Mouse (Mus musculus) heart, embryonic 12.5 days (tissue): ENCODE measurements around the gene Csmd2. TPM values are rescaled to one million over a fixed set of nuclear protein-coding genes. Genes with fewer than 3 reads are reported as not detected.
A peak's percentile ranks its signal among the peaks of the same experiment; 100 is the strongest.

Experiments
- ATAC-seq: fragments of 200-750 bp; cut with Nextera tagmentation; 2 replicates; pipeline ENCODE4 v1.8.0; 2017; ENCODE audit warnings: moderate TSS enrichment, moderate library complexity; ENCODE audit not compliant: insufficient number of reproducible peaks, low FRiP score
- H3K27ac ChIP-seq: fragments of 300-500 bp; sonication (generic); 2 replicates; pipeline ENCODE4 v1.5.1; 2016; ENCODE audit warnings: mild to moderate bottlenecking, moderate library complexity; ENCODE audit not compliant: poor library complexity, severe bottlenecking
- H3K27me3 ChIP-seq: fragments of 300-500 bp; sonication (generic); replicated peaks from 2 replicates; pipeline ENCODE4 v1.6.1; 2016; ENCODE audit warnings: mild to moderate bottlenecking, moderate library complexity
- H3K36me3 ChIP-seq: fragments of 300-500 bp; sonication (generic); 2 replicates; pipeline ENCODE4 v1.6.1; 2016; ENCODE audit warnings: mild to moderate bottlenecking, moderate library complexity
- H3K4me1 ChIP-seq: fragments of 300-500 bp; sonication (generic); replicated peaks from 2 replicates; pipeline ENCODE4 v1.6.1; 2016; ENCODE audit warnings: mild to moderate bottlenecking
- H3K4me2 ChIP-seq: fragments of 300-500 bp; sonication (generic); 2 replicates; pipeline ENCODE4 v1.6.1; 2016; ENCODE audit warnings: mild to moderate bottlenecking, moderate library complexity
- H3K4me3 ChIP-seq: fragments of 300-500 bp; sonication (generic); 2 replicates; pipeline ENCODE4 v1.5.1; 2016; ENCODE audit warnings: mild to moderate bottlenecking
- H3K9ac ChIP-seq: fragments of 300-500 bp; sonication (generic); 2 replicates; pipeline ENCODE4 v1.6.1; 2016; ENCODE audit warnings: mild to moderate bottlenecking, moderate library complexity
- H3K9me3 ChIP-seq: fragments of 300-500 bp; sonication (generic); replicated peaks from 2 replicates; pipeline ENCODE4 v1.6.1; 2016; ENCODE audit warnings: mild to moderate bottlenecking, moderate library complexity
- WGBS: fragments of 180-500 bp; shearing (Covaris S2); methylation state at CpG from one replicate; pipeline ENCODE4 v1.1.7; 2016; 5-methylcytosine and 5-hydroxymethylcytosine counted together
- polyA plus RNA-seq: library from polyadenylated mRNA; unstranded; fragments of >200 nt; fragmentation: Nextera tagmentation; extraction: Ambion mirVana; gene quantifications from 2 replicates; pipeline ENCODE4 v1.2.1, GENCODE M21; 2016

Gene Csmd2
- polyA plus RNA-seq, 1 experiment from 2014 or later, result 0.06 TPM

DNA sequence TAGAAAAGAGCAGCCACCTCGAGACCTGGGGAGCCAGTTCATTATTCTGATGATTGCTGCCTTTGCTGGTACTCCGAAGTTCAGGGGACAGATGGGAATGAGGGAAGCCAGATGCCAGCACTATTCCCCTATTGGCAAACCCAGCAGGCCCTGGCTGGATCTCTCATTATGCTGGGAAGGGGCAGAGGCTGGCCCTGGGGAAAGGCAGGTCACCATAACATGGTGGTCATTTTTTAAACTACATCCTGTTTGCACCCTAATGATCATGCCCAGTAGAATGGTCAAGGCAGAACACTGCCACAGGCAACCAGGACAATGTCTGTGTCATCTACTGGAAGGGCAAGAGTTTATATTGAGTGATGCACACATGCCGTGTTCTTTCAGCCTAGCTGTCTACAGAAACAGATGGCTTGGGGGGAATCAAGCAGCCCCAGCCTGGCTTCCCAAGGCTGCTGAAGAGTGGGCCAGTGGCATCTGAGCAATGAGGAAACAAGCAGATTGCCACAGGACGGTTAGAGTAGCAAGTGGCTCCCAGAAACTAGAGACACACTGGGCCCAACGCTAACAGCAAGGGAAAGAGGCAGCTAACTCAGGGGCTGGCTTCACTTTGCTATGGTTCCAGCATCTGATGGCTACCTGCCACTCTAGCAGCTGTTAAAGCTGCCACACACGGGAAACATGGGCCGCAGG, 424.4 kb downstream of the Csmd2 start:
- H3K9me3 ChIP-seq, result no peaks in the 10 kb centered on the region
- no peaks in the 10 kb centered on the region for H3K36me3 ChIP-seq
- H3K9ac ChIP-seq, result no peak overlapping the region
- H3K27ac ChIP-seq, result no peak overlapping the region
- H3K4me3 ChIP-seq, result no peak overlapping the region
- no peak for ATAC-seq
- H3K27me3 ChIP-seq, result no peaks in the 10 kb centered on the region
- no peak overlapping the region for H3K4me2 ChIP-seq
- H3K4me1 ChIP-seq, result no peaks in the 10 kb centered on the region
- 76% methylated on average over 7 of the region's 7 CpGs for WGBS

DNA sequence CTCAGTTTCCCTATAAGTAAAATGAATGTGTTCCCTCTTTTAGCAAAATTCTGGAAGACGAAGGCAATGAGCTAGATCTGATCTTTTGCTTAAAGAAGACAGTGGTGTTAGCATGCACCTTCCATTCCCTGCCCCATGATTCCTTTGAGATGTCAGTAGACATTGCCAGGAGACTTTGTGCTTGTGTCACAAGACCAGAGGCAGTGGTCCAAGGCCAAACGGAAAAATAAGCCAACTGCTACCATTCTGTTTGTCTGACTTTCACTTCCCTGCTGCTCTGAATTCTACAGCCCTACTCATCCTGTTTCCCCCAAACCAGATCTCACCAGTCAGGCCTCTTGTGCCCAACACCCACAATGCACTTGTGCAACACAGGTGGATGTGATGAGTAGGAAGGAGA, 427.1 kb downstream of the Csmd2 start:
- Histone ChIP-seq H3K4me1 (no peaks in the 10 kb centered on the region), H3K27ac (no peak overlapping the region), H3K36me3 (no peaks in the 10 kb centered on the region), H3K9ac (no peak overlapping the region), H3K4me2 (no peak overlapping the region), H3K9me3 (no peaks in the 10 kb centered on the region), H3K4me3 (no peak overlapping the region), H3K27me3 (no peaks in the 10 kb centered on the region)
- ATAC-seq, result no peak
- WGBS, result 80% methylated on average over 2 of the region's 2 CpGs

DNA sequence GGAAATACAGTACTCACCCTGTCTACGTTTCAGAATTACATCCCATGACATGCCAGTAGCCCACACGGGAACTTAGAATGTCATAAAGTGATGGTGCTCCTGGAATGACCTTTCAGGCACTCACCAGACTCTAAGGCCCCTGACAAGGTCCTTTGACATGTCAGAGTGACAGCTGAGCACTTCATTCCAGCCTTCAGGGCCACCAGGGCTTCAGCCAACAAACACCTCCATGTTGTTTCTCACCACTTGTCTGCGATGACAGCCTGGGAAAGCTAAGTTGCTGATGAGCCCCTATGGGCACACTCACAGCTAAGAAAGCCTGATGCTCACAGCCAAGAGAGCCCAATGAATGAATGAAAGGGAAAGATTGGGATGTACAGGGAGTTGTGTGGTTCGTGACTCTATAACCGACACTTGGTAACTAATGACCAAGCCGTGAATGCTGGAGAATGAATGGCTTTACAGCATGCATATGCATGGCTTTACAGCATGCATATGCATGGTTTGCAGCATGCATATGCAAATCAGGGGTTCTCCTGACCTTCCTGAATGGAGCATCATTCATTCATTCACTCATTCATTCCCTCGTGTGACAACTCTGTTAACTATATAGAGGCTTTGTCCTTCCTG, 432.4 kb downstream of the Csmd2 start:
- Histone ChIP-seq H3K4me2 (0 out of 2 replicates have a peak overlapping the region, but pooled peaks have one; percentile 9), H3K4me1 (peaks cover 11% of the 10 kb centered on the region), H3K9me3 (no peaks in the 10 kb centered on the region), H3K36me3 (no peaks in the 10 kb centered on the region), H3K27me3 (no peaks in the 10 kb centered on the region), H3K27ac (no peak overlapping the region), H3K4me3 (no peak overlapping the region), H3K9ac (no peak overlapping the region)
- no peak for ATAC-seq
- 59% methylated on average over 7 of the region's 7 CpGs for WGBS

DNA sequence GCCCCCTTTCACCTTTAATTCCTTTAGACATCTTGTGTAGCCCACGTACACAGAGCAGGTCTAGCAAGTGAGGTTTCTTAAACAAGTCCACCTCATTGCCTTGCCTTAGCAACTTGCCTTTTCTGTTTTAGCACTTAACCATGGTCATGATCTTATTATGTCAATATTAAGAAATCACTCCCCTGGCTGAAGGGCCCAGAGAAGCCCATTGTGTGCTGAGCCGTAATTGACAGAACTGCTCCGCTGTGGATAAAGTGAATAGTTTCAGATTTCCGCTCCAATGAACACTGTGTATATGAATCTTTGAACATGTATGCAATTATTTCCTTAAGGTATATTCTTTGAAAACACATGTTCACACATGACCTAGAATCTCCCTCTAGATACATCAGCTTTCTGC, 434.8 kb downstream of the Csmd2 start:
- no peak overlapping the region for H3K27ac ChIP-seq
- H3K4me2 ChIP-seq, result no peak overlapping the region
- H3K9me3 ChIP-seq, result no peaks in the 10 kb centered on the region
- no peaks in the 10 kb centered on the region for H3K27me3 ChIP-seq
- no peak overlapping the region for H3K4me3 ChIP-seq
- ATAC-seq, result no peak
- no peaks in the 10 kb centered on the region for H3K36me3 ChIP-seq
- no peak overlapping the region for H3K9ac ChIP-seq
- peaks cover 11% of the 10 kb centered on the region for H3K4me1 ChIP-seq
- WGBS, result 86% methylated on average over 4 of the region's 4 CpGs

DNA sequence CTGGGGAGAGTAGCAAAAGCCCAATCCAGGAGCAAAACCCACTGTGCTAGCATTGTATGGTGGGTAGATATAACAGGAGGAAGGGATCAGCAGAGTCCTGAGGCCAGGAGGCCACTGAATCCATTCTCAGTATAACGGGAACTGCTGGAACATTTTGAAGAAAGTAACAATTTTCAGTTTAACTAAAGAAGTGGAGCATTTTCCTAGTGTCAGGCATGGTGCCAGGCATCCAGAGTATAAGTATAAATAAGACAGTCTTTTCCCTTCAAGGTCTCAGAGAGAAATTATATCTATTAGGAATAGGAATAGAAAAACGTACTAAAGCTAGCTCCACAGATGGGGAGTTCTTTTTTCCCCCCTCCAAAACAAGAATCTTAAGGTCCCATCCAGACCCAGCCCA, 437.7 kb downstream of the Csmd2 start:
- no peaks in the 10 kb centered on the region for H3K36me3 ChIP-seq
- 72% methylated on average over 2 of the region's 2 CpGs for WGBS
- peaks cover 22% of the 10 kb centered on the region for H3K4me1 ChIP-seq
- H3K27me3 ChIP-seq, result no peaks in the 10 kb centered on the region
- no peak overlapping the region for H3K4me2 ChIP-seq
- ATAC-seq, result no peak
- H3K27ac ChIP-seq, result no peak overlapping the region
- H3K9ac ChIP-seq, result no peak overlapping the region
- no peaks in the 10 kb centered on the region for H3K9me3 ChIP-seq
- H3K4me3 ChIP-seq, result no peak overlapping the region

DNA sequence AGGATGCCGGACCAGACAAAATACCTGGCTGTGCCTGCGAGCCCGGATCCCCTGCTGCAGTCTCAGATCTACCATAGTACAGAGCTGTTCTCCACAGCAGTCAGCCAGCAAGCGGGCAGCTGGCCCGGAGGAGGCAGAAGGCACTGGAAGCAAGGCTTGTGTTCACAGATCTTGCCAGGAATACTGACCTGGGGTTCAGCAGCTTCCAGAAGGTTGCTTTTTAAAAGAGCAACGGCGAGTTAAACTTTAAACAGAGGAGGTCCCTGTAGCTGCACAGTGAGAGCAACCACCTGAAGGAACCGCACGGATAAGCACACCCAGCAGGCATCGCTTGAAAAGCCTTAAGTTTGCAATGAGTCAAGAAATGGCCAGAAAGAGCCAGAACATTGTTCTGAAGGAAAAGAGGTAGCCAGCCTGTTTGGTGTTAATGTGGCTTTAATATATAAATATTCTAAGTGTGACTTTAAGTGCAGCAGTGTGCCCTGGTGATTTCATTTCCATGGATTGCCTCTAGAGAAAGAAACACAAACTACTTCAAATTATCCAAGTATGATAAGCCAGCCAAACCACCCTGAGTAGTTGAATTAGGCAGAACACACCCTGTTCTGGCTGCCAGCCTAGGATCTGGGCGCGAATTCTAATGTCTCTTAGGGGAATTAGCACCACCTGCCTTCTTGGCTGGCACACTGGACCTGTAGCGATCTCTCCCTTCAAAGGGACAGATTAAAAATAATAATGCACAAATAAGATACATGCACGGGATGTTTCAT, 439.8 kb downstream of the Csmd2 start:
- H3K27me3 ChIP-seq, result no peaks in the 10 kb centered on the region
- ATAC-seq, result no peak
- H3K9ac ChIP-seq, result no peak overlapping the region
- peaks cover 17% of the 10 kb centered on the region for H3K4me1 ChIP-seq
- H3K36me3 ChIP-seq, result no peaks in the 10 kb centered on the region
- H3K4me2 ChIP-seq, result no peak overlapping the region
- H3K9me3 ChIP-seq, result no peaks in the 10 kb centered on the region
- H3K4me3 ChIP-seq, result no peak overlapping the region
- 85% methylated on average over 14 of the region's 14 CpGs for WGBS
- H3K27ac ChIP-seq, result no peak overlapping the region

DNA sequence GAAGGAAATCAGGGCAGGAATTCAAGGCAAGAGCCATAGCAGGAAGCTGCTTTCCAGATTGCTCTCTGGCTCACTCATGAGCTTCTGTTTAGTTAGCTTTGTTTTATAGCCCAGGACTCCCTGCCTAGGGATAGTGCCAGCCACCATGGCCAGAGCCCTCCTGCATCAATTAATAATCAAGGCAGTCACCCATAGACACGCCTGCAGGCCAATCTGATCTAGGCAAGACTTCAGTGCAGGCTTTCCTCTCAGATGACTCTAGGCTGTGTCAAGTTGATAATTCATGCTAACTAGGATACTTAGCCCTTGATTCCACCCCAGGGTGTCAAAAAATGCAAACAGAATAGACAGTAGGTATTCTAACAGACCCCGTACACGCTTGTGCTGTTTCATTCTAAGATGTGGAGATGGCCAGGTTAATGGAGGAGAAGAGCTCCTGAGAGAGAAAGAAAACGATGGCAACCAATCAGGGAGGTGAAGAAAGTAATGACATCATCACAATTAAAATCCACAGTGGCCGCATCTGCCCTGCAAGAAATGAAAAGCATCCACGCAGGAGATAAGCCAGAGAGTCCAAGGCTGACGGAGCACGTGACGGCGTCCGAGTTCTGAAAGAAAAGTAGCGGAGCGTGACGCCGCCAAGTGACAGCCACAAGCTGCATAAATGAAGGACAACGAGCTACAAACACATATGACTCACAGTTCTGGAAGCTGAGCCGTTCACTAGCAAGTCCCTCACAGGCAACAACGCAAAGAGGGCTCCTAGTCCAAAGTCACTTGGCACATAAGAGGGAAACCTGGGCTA, 440.8 kb downstream of the Csmd2 start:
- 46% methylated on average over 18 of the region's 18 CpGs for WGBS
- H3K4me2 ChIP-seq, result peak overlapping the region; percentile 41
- ATAC-seq, result no peak

DNA sequence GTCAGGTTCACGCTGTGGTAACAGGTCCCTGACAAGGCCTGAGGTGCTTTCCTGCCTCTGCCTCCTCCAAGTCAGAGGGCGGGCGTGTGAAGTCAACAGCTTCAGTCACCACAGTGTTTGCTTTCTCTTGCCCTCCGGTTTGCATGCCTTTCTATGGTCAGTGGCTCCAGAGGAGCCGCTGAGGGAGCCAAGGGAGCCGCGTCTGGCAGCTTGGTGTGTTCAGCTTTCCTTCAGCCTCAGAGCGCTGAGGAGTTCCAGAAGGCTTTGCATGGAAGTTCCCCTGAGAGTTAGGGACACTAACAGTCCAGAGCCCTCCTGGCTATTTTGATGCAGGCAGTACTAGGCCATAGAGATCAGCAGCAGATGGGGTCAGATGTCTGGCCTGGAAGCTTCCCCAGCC, 441.9 kb downstream of the Csmd2 start:
- H3K4me2 ChIP-seq, result no peak overlapping the region
- no peak overlapping the region for H3K27ac ChIP-seq
- 81% methylated on average over 8 of the region's 8 CpGs for WGBS
- no peaks in the 10 kb centered on the region for H3K27me3 ChIP-seq
- H3K4me1 ChIP-seq, result peaks cover 17% of the 10 kb centered on the region
- H3K4me3 ChIP-seq, result no peak overlapping the region
- ATAC-seq, result no peak
- no peaks in the 10 kb centered on the region for H3K36me3 ChIP-seq
- H3K9ac ChIP-seq, result no peak overlapping the region
- no peaks in the 10 kb centered on the region for H3K9me3 ChIP-seq

More for the DNA sequence above, 440.8 kb downstream of the Csmd2 start:
- no peaks in the 10 kb centered on the region for H3K9me3 ChIP-seq
- no peaks in the 10 kb centered on the region for H3K27me3 ChIP-seq
- H3K36me3 ChIP-seq, result no peaks in the 10 kb centered on the region
- H3K4me1 ChIP-seq, result peaks cover 17% of the 10 kb centered on the region
- no peak overlapping the region for H3K9ac ChIP-seq
- H3K4me3 ChIP-seq, result no peak overlapping the region
- no peak overlapping the region for H3K27ac ChIP-seq

DNA sequence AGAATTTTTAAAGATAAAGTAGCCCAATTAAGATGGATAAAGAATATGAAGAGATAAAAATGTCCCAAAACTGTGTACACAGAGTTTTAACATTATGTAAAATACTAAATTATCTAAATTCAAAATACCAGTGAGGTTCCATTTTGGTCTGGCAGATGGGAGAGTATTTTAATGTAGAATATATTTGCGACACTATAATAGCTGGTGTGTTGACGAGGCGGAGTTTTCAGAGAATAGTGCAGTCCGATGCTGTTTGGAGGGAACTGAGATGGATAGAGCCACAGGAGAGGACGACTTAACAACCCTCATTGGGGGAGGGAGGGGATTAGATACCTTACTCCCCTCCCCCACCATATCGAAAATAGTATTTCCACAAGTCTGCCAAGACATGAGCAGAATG, 452.9 kb downstream of the Csmd2 start:
- Histone ChIP-seq H3K4me1 (0 out of 2 replicates have a peak, but pooled peaks cover 3% of the 10 kb centered on the region), H3K9me3 (no peaks in the 10 kb centered on the region), H3K9ac (no peak overlapping the region), H3K4me2 (no peak overlapping the region), H3K27me3 (peaks cover 3% of the 10 kb centered on the region; the same call in 1 of the 2 replicates), H3K27ac (no peak overlapping the region), H3K36me3 (no peaks in the 10 kb centered on the region), H3K4me3 (no peak overlapping the region)
- WGBS, result 79% methylated on average over 6 of the region's 6 CpGs
- no peak for ATAC-seq

DNA sequence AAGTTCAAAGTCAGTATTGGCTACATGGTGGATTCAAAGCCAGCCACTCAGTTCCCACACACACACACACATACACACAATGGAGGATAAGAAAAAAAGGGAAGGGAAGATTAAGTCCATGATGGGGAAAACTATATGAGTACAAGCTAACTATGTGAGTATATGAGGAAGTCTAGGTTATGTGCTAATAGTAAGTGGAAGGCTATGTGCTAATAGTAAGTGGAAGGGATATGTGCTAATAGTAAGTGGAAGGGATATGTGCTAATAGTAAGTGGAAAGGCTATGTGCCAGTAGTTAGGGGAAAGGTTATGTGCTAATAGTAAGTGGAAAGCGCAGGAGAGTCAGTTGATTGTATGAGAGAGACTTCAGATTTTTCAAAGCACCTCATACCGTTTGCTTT, 453.6 kb downstream of the Csmd2 start:
- Histone ChIP-seq H3K36me3 (no peaks in the 10 kb centered on the region), H3K4me2 (no peak overlapping the region), H3K4me3 (no peak overlapping the region), H3K27ac (no peak overlapping the region), H3K9me3 (no peaks in the 10 kb centered on the region), H3K9ac (no peak overlapping the region), H3K4me1 (0 out of 2 replicates have a peak, but pooled peaks cover 3% of the 10 kb centered on the region), H3K27me3 (peaks cover 3% of the 10 kb centered on the region; the same call in 1 of the 2 replicates)
- 75% methylated on average over 2 of the region's 2 CpGs for WGBS
- no peak for ATAC-seq

DNA sequence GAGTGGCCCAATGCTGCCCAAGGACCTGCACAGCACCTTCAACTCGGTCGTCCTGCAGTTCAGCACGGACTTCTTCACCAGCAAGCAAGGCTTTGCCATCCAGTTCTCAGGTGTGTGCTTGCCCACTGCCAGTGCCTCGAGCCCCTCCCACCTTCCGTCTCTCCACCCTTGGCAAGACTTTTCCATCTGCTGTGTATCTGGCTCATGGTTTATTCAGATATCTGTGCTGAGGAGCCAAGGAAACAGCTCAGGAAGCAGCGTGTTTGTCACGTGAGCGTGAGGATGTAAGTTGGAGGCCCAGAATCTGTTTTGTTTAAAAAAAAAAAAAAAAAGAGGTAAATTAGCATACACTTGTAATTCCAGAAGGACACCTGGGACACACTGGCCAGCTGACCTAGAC, 455.1 kb downstream of the Csmd2 start:
- no peak for ATAC-seq
- Histone ChIP-seq H3K9me3 (no peaks in the 10 kb centered on the region), H3K36me3 (no peaks in the 10 kb centered on the region), H3K4me3 (no peak overlapping the region), H3K27ac (no peak overlapping the region), H3K4me2 (no peak overlapping the region), H3K27me3 (peaks cover 3% of the 10 kb centered on the region; the same call in 1 of the 2 replicates), H3K9ac (no peak overlapping the region), H3K4me1 (0 out of 2 replicates have a peak, but pooled peaks cover 3% of the 10 kb centered on the region)
- 74% methylated on average over 8 of the region's 8 CpGs for WGBS
